Mouse (Mus musculus) left cerebral cortex, postnatal 10 days (tissue): Measurements from ENCODE around the gene 1700007K13Rik. TPM values are rescaled to one million over a fixed set of nuclear protein-coding genes. Genes with fewer than 3 reads are reported as not detected.
A peak's percentile ranks its signal among the peaks of the same experiment; 100 is the strongest.

Experiments used
- DNase-seq, 2 experiments: peaks; one replicate each; pipeline ENCODE4 v3.0.0; 2021 to 2022; ENCODE audit warnings: low spot score in 2 of 2, mixed read lengths in 1 of 2; ENCODE audit errors: extremely low spot score in 1 of 2
- intact Hi-C: fragments of 180-260 bp; cut with DNase I; formaldehyde crosslinking; loops from one replicate; pipeline ENCODE4 v1.15.1; 2025
- total RNA-seq, 2 experiments: library from RNA; stranded (reverse); gene quantifications; 2 replicates each; pipeline ENCODE4 v1.2.3; 2021

1700007K13Rik gene
- total RNA-seq, 2 experiments from 2014 or later = 3.2 to 3.5 TPM

DNA sequence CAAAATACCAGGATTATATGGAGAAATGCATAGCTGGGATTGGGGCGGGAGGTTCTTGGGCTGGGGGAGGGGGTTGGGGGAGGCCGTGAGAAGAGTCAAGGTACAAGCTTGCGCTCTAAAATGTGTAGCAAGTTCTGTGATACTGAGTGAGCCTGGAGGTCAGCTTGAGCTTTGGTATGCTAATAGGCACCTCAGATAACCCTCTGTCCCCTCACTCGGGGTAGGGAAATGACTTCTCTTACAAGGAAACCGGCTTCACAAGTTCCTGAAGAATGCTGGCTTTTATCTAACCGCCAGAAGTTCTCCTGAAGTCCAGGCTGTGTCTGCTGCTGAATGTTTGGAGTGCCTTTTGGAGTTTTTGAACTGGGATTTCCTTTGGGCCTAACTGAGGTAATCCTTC is 35.3 kb downstream of the 1700007K13Rik start:
- no peak for DNase-seq
- intact Hi-C loops = no loop called here

DNA sequence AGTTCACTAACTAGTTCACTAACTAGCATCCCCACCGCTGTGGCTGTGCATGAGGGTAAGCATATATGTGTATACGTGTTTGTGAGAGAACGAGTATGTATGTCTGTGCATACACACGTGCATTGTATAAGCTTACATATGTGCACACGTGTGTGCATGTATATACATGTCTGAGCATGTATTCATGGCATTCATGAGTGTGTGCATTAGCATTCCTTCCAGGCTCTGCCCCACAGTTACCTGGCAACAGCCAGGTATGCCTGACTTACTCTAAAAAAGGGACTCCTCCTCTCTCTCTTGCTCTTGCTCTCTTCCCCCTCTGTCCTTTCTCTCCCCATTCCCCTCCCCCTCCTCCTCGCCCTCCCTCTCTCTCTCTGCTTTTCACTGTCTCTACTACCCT is 38.9 kb downstream of the 1700007K13Rik start:
- DNase-seq = no peak
- intact Hi-C loops = no loop called here

DNA sequence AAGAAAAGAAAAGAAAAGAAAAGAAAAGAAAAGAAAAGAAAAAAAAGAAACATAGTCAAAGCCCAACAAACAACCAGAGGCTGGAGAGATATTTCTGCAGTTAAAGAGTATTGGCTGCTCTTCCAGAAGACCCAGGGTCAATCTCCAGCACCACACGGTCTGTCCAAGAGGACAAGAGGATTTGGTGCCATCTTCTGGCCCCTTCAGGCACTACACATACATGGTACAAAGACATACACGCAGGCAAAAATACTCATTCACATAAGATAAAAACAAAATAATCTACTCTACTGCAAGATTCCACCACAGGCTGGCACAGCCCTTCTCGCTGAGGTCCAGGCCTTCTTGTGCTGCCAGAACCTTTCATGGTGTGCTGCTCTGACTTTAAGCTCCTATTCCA is 43.0 kb downstream of the 1700007K13Rik start:
- no peak for DNase-seq
- intact Hi-C loops = no loop called here

DNA sequence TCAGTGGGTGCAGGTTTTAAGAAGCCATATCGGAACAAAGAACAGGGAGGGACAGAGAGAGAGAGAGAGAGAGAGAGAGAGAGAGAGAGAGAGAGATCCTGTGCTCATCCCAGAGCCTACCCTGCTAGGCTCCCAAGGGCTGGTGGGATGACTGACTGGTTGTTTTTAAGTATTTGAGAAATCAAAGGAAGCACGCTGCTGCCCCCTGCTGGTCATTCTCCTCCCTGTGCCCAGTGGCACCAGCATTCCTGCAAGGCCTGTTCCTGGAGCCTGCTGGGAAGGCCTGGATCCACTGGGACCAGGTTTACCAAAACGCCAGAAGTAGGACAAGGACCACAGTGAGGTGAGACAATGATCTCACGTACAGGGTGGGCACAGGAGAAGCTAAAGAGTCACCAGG is 46.2 kb downstream of the 1700007K13Rik start:
- peak; percentile 91 to 92 for DNase-seq
- intact Hi-C loops = loop anchor here (2.0 to 5.0 kb wide), 4 partner anchors 43 to 868 kb away; no protein-coding TSS in a partner anchor

DNA sequence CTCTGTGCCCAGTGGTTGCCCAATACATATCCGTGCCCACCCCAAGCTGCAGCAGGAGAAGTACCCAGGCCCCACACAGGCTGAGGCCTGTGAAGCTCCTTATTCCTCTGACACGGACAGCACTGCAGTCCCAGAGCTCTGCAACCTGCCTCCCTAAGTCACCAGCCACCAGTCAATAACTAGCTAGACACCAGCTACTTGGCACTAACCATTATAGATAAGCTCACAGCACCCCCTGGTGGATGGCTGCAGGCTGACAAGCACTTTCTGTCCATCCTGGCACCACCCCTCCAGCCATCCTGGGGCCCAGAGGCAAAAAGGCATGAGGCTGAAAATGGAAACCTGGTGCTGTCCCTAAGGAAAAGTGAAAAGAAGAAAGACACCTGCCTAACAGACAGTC is 48.1 kb downstream of the 1700007K13Rik start:
- intact Hi-C loops = loop anchor here (1.0 to 5.0 kb wide), 4 partner anchors 41 to 866 kb away; no protein-coding TSS in a partner anchor
- DNase-seq = peak; percentile 82 to 88

DNA sequence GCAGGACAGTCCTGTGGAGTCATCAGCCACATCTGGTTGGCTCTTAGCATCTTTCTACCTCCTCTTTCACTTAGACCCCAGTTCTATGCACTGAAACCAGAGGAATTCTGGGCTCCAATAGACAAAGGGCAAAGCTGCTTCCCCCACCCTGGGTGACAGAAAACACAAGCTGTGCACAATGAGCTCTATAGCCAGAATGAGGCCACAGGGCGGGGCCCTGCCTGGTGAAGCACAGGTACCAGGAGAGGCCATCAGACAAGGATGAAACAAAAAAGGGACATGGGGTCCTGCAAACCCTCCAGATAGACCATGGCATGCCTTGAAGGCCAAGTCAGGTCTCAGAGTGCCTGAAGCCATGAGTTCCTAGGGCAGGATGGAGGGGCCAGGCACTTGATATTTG is 49.6 kb downstream of the 1700007K13Rik start:
- intact Hi-C loops = loop anchor here (5.0 kb wide), 2 partner anchors 39 to 864 kb away; no protein-coding TSS in a partner anchor
- DNase-seq = no peak

DNA sequence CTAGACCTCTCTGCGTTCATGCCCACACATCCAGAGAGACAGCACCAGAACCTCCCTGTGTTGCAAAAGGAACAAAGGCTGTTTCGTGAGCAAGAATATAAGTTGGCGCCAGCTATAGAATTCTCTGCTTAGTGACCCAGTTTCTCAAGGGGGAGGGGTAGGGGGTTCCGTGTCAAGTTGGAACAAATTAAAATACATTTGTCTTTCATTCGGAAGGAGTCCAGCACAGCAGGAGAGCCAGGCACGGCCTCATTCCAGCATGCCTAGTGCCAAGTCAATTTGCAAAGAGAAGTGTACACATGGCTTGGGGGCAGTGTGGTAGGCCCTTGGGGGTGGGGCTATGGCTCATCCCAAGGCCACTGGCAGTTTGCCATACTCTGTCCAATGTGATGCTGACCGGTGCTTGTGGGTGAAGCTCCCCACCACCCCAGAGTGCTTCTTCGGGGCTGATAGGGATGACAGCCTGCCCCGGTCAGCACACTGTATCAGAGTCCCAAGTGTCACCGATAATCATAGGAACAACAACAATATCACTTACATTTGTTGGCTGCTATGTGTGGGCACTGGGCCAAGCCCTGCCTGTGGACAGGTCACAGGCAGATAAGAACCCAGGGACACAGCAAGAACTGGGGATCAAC is 50.6 kb downstream of the 1700007K13Rik start:
- DNase-seq = peak; percentile 55 to 74
- intact Hi-C loops = loop anchor here (5.0 kb wide), 2 partner anchors 38 to 863 kb away; no protein-coding TSS in a partner anchor

DNA sequence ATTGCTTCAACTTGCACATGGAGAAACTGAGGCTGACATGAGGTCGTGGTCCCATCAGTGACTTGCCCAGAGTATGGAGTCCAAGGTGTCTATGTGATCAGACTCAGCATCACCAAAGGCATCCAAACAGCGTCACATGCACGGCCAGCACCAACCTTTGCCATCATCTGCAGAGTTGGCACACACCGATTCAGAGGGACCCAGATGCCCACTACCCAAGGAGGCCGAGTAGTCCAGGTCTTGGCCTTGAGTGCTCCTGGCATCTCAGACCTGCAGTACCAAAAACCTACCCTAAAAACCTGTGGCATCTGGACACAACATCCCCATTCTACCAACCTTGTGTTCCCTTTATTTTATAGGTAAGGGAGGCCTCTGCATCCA is 51.4 kb downstream of the 1700007K13Rik start:
- no peak for DNase-seq
- intact Hi-C loops = loop anchor here (5.0 kb wide), 2 partner anchors 37 to 862 kb away; no protein-coding TSS in a partner anchor

DNA sequence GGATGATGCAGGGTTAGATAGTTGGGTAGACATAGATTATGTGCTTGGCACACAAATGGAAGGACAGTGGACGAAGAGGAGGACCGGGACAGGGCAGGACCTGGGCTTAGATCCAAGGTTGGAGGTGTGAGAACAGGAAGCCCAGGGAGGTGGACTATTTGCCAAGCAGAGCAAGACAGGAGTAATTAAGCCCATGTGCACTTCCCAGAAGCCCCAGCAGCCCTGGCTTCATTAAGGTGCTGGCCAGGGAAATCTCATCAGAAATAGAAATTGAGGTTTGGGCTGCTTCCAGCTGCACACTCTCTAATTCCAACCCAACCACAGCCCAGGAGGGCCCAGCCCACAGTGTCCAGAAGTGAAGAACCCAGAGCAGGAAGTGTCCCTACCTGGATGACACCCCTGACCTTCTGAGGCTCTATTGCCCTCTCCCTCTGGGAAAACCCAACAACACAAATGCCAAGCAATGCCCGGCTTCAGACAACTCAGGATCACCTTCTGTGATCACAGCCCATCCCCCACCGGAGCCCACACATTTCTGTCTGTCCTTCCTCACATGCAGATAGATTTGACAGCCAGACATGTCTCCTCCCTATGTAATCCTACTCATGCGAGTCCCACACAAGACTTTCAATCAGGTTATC is 51.9 kb downstream of the 1700007K13Rik start:
- no peak for DNase-seq
- intact Hi-C loops = no loop called here

DNA sequence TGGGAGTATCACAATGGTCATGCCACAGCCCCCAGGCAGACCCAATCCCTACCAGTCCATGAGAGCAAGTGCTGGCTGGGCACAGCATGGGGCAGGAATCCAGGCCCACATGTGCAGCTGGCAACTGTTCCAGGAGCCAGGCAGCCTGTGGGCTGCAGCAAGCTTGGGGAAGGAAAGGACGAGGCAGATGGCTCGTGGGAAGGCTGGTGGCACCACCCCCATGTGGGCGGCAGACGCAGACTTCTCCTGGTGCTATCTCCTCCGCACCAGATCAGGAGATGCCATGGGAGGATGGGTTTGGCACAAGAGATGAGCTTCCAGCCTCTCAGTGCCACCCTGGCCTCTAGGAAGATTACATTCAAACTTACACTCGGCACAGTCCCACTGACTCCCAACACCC is 53.2 kb downstream of the 1700007K13Rik start:
- peak; percentile 66 to 72 for DNase-seq
- intact Hi-C loops = no loop called here

Other genes starting within 250 kb of the 1700007K13Rik start
- 10 to 100 TPM; 26.9 to 27.3 TPM for gene Ppp1r26, start 19.5 kb downstream of the 1700007K13Rik start, total RNA-seq
- gene Mrps2, start 1.7 kb upstream of the 1700007K13Rik start, total RNA-seq = 10 to 100 TPM; 38.8 to 38.9 TPM
- gene Gbgt1, start 30.6 kb upstream of the 1700007K13Rik start, total RNA-seq = 1 to 10 TPM; 2.4 to 2.7 TPM
- 1 to 10 TPM; 1.8 to 3.1 TPM for gene Gm10134, start 39.8 kb upstream of the 1700007K13Rik start, total RNA-seq
- gene Ralgds, start 46.8 kb upstream of the 1700007K13Rik start, total RNA-seq = 100 to 1,000 TPM; 148 to 156 TPM
- not detected for gene Cel, start 97.1 kb upstream of the 1700007K13Rik start, total RNA-seq
- 10 to 100 TPM; 18.6 to 20.2 TPM for gene Gtf3c5, start 117.4 kb upstream of the 1700007K13Rik start, total RNA-seq
- not detected for gene Gfi1b, start 155.7 kb upstream of the 1700007K13Rik start, total RNA-seq
- 10 to 100 TPM; 42.4 to 43.0 TPM for gene Tsc1, start 174.9 kb upstream of the 1700007K13Rik start, total RNA-seq
- under 1 TPM in 1 of 2 experiments, not detected in 1; 0.60 TPM for gene Spaca9, start 233.4 kb upstream of the 1700007K13Rik start, total RNA-seq
- 1 to 10 TPM; 1.2 to 2.0 TPM for gene Ak8, start 233.8 kb upstream of the 1700007K13Rik start, total RNA-seq